Mouse (Mus musculus) myocyte (in vitro differentiated cells): ENCODE data around the gene Abhd12b. TPM values are rescaled to one million over a fixed set of nuclear protein-coding genes. Genes with fewer than 3 reads are reported as not detected.

ENCODE experiments used
- H3K27me3 ChIP-seq: one replicate; pipeline ENCODE4 v1.6.1; 2011; ENCODE audit not compliant: control insufficient read depth, insufficient read depth, insufficient read length
- H3K36me3 ChIP-seq: one replicate; pipeline ENCODE4 v1.6.1; 2011; ENCODE audit not compliant: control insufficient read depth, insufficient read depth
- H3K4me2 ChIP-seq: one replicate; pipeline ENCODE4 v1.6.1; 2011; ENCODE audit warnings: low read depth, control low read depth
- H3K4me3 ChIP-seq: one replicate; pipeline ENCODE4 v1.5.1; 2011; ENCODE audit warnings: mild to moderate bottlenecking, control low read depth, moderate library complexity
- H3K79me2 ChIP-seq: one replicate; pipeline ENCODE4 v1.6.1; 2011; ENCODE audit not compliant: control insufficient read depth, insufficient read depth
- H3ac ChIP-seq: one replicate; pipeline ENCODE4 v1.6.1; 2011; ENCODE audit not compliant: control insufficient read depth, insufficient read length
- CEBPB ChIP-seq: IDR thresholded peaks from 2 replicates; pipeline ENCODE4 v1.6.1; 2011; ENCODE audit warnings: mild to moderate bottlenecking, moderate library complexity; ENCODE audit not compliant: poor library complexity, insufficient read depth, severe bottlenecking
- E2F4 ChIP-seq: IDR thresholded peaks from one replicate; pipeline ENCODE4 v1.6.1; 2011; ENCODE audit warnings: mild to moderate bottlenecking, control low read depth, moderate library complexity; ENCODE audit not compliant: insufficient read depth
- MAX ChIP-seq: IDR thresholded peaks from one replicate; pipeline ENCODE4 v1.6.1; 2011; ENCODE audit warnings: low read depth, mild to moderate bottlenecking, control low read depth
- MYOD1 ChIP-seq, 3 experiments: IDR thresholded peaks; one replicate each; pipeline ENCODE4 v1.6.1; 2011; ENCODE audit warnings: control low read depth in 2 of 3, low read depth in 2 of 3, mild to moderate bottlenecking in 2 of 3, moderate library complexity in 1 of 3; ENCODE audit not compliant: insufficient read length in 2 of 3, control insufficient read depth in 1 of 3
- MYOG ChIP-seq, 3 experiments: IDR thresholded peaks; one replicate each; pipeline ENCODE4 v1.6.1; 2011; ENCODE audit warnings: control low read depth in 2 of 3, low read depth in 2 of 3, mild to moderate bottlenecking in 2 of 3; ENCODE audit not compliant: insufficient read length in 2 of 3, control insufficient read depth in 1 of 3, insufficient read depth in 1 of 3
- POLR2A ChIP-seq: IDR thresholded peaks from one replicate; pipeline ENCODE4 v1.6.1; 2011; ENCODE audit warnings: low read depth, mild to moderate bottlenecking, control low read depth, moderate library complexity; ENCODE audit not compliant: insufficient read length
- POLR2AphosphoS2 ChIP-seq: IDR thresholded peaks from one replicate; pipeline ENCODE4 v1.6.1; 2011; ENCODE audit warnings: low read depth, control low read depth; ENCODE audit not compliant: insufficient read length
- REST ChIP-seq: IDR thresholded peaks from one replicate; pipeline ENCODE4 v1.6.1; 2011; ENCODE audit warnings: mild to moderate bottlenecking, control low read depth, moderate library complexity; ENCODE audit not compliant: insufficient read depth, insufficient read length
- SRF ChIP-seq: IDR thresholded peaks from one replicate; pipeline ENCODE4 v1.6.1; 2011; ENCODE audit warnings: low read depth; ENCODE audit not compliant: control insufficient read depth, insufficient read length
- TCF12 ChIP-seq: IDR thresholded peaks from one replicate; pipeline ENCODE4 v1.6.1; 2011; ENCODE audit warnings: mild to moderate bottlenecking, control low read depth; ENCODE audit not compliant: poor library complexity, insufficient read depth, severe bottlenecking
- TCF3 ChIP-seq: IDR thresholded peaks from one replicate; pipeline ENCODE4 v1.6.1; 2011; ENCODE audit warnings: low read depth, control low read depth; ENCODE audit not compliant: insufficient read length
- USF1 ChIP-seq: IDR thresholded peaks from one replicate; pipeline ENCODE4 v1.6.1; 2011; ENCODE audit warnings: low read depth, mild to moderate bottlenecking, control low read depth, moderate library complexity
- polyA plus RNA-seq: library from polyadenylated mRNA; unstranded; fragments of >200 nt; fragmentation: generic; extraction: Trizol; gene quantifications from one replicate; pipeline ENCODE4 v1.2.1, GENCODE M21; 2012; ENCODE audit warnings: missing spikeins

Gene Abhd12b
- polyA plus RNA-seq, 1 experiment, result not detected

DNA sequence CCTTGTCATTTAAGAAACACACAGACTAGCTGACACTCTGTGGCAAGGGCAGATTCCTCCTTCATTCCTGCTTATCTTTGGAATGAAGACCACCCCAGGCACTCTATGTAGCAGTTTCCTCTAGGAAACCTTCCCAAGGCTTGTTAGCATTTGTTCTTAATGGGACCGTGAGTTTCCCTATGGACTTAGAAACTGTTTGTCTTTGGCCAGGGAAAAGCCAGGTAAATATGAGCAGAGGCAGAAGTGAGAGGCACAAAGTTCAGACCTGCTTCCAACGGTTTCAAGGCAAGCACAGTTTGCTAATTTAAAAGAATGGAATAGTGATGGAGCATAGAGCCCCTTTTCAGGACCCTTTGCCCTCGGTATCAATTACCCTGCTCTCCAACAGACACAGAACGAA lies 69.4 kb downstream of the Abhd12b start:
- Histone ChIP-seq H3K4me2 (no peak overlapping the region), H3K36me3 (no peaks in the 10 kb centered on the region)

DNA sequence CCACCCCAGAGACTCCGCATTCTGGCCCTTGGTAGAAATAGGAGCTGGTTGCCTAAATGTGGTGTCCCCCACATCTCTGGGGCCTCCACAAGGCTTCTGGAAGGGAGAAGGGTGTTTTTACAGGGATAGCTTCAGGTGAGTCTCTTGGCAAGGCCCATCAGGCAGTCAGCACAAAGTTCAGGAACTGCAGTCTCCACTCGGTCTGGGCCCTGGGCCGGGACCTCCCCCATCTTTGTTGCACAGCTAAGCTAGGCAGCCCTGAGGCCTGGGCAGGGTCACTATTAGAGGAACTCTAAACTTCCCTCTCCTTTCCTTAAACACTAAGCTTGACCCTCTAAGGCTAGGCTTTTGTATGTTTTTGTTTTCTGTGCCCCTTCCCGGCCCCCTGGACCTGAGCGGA lies 72.7 kb downstream of the Abhd12b start:
- no peak overlapping the region for H3K4me3 ChIP-seq
- no peaks in the 10 kb centered on the region for H3K36me3 ChIP-seq
- H3ac ChIP-seq, result no peak overlapping the region
- H3K79me2 ChIP-seq, result no peaks in the 10 kb centered on the region
- TF ChIP-seq USF1 (no peak), REST (no peak), CEBPB (no peak), E2F4 (no peak), MAX (no peak), MYOG (IDR thresholded peaks at IDR 0.05; ENCODE audit: control insufficient read depth in 1 of 3, insufficient read depth in 1 of 3, insufficient read length in 2 of 3, low read depth in 2 of 3) (no peak), POLR2A (no peak), MYOD1 (IDR thresholded peaks at IDR 0.05; ENCODE audit: control insufficient read depth in 1 of 3, insufficient read length in 2 of 3, low read depth in 2 of 3) (no peak), TCF3 (no peak), SRF (no peak), POLR2AphosphoS2 (no peak), TCF12 (no peak)
- H3K4me2 ChIP-seq, result no peak overlapping the region
- peaks cover 19% of the 10 kb centered on the region for H3K27me3 ChIP-seq

More for the DNA sequence above, 69.4 kb downstream of the Abhd12b start:
- H3K4me3 ChIP-seq, result no peak overlapping the region
- TF ChIP-seq USF1 (no peak), SRF (no peak), MYOG (IDR thresholded peaks at IDR 0.05; ENCODE audit: control insufficient read depth in 1 of 3, insufficient read depth in 1 of 3, insufficient read length in 2 of 3, low read depth in 2 of 3) (no peak)
- H3K79me2 ChIP-seq, result no peaks in the 10 kb centered on the region
- peaks cover 24% of the 10 kb centered on the region for H3K27me3 ChIP-seq
- no peak overlapping the region for H3ac ChIP-seq

DNA sequence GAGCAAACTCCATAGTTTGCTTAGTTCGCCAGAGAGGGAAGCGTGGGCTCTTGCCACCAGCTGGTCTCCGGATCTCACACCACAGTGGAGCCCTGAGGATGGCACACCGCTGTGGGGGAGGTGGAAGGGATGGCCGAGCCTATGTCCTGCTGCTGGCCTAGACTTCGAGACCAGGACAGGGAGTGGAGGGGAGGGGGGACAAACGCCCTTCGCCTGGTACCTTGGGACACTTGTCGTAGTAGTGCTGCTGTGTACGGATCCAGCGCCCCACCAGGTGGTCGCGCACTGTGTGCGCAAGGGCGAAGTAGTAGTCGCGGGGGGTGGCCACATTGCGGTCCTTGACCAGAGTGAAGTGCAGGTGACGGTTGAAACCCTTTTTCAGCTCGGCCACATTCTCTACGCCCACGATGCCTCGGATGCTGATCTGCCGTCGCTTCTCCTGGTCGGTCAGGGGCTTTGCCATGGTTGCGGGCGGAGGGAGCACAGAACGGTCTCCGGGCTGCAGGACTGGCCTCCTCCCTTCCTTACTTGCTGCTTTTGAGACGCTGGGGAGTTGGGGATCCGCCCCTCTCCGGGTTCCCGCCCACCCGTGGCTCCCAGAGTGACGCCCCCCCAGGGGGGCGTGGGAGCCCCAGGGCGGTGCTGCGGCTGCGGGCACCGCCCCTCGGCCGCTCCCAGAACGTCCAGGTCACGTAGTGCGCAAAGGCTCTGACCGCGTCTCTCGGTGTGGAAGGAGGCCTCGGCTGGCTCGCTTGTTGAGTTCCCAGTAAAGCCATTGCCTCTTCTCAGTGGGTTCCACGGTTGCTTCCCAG lies 73.4 kb downstream of the Abhd12b start:
- Histone ChIP-seq H3K36me3 (no peaks in the 10 kb centered on the region), H3K27me3 (peaks cover 19% of the 10 kb centered on the region), H3K79me2 (no peaks in the 10 kb centered on the region), H3ac (no peak overlapping the region), H3K4me2 (no peak overlapping the region), H3K4me3 (no peak overlapping the region)
- TF ChIP-seq TCF3 (no peak), E2F4 (no peak), POLR2A (no peak), SRF (no peak), TCF12 (no peak), MYOG (IDR thresholded peaks at IDR 0.05; ENCODE audit: control insufficient read depth in 1 of 3, insufficient read depth in 1 of 3, insufficient read length in 2 of 3, low read depth in 2 of 3) (no peak), POLR2AphosphoS2 (no peak), USF1 (no peak), REST (no peak), MAX (no peak), CEBPB (no peak), MYOD1 (IDR thresholded peaks at IDR 0.05; ENCODE audit: control insufficient read depth in 1 of 3, insufficient read length in 2 of 3, low read depth in 2 of 3) (no peak)

DNA sequence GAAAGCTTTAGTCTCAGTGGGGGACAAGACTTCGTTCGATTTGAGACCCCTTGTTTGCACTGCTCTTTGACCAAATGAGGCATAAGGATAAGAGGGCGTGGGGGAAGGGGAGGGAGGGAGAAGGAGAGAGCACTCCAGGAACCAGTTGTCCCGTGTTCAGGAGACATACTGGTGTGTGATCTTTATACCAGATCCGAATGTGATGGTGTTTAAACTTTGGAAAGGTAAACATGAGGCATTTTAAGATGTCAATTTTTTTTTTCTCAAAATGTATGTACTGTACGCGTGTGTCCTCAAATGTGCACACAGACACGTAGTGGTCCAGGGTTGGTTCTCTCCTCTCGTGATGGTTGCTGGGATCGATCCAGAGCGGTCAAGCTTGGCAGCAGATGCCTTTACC lies 74.2 kb downstream of the Abhd12b start:
- no peaks in the 10 kb centered on the region for H3K79me2 ChIP-seq
- H3K4me3 ChIP-seq, result no peak overlapping the region
- no peak overlapping the region for H3ac ChIP-seq
- no peaks in the 10 kb centered on the region for H3K36me3 ChIP-seq
- peaks cover 22% of the 10 kb centered on the region for H3K27me3 ChIP-seq
- TF ChIP-seq MAX (no peak), MYOG (IDR thresholded peaks at IDR 0.05; ENCODE audit: control insufficient read depth in 1 of 3, insufficient read depth in 1 of 3, insufficient read length in 2 of 3, low read depth in 2 of 3) (no peak), REST (no peak), TCF3 (no peak), CEBPB (no peak), POLR2AphosphoS2 (no peak), MYOD1 (IDR thresholded peaks at IDR 0.05; ENCODE audit: control insufficient read depth in 1 of 3, insufficient read length in 2 of 3, low read depth in 2 of 3) (no peak), SRF (no peak), USF1 (no peak), POLR2A (no peak), E2F4 (no peak), TCF12 (no peak)
- no peak overlapping the region for H3K4me2 ChIP-seq
